Mouse (Mus musculus) ES-Bruce4 (cell line): ENCODE measurements around the gene Tfpi. TPM values are rescaled to one million over a fixed set of nuclear protein-coding genes. Genes with fewer than 3 reads are reported as not detected.

Experiments
- H3K27ac ChIP-seq: 2 replicates; pipeline ENCODE4 v1.5.1; 2012; ENCODE audit warnings: low read length, inconsistent platforms; ENCODE audit not compliant: insufficient read depth
- H3K27me3 ChIP-seq: 2 replicates; pipeline ENCODE4 v1.6.1; 2012; ENCODE audit warnings: mild to moderate bottlenecking, low read length, inconsistent platforms; ENCODE audit not compliant: control insufficient read depth, poor library complexity, insufficient read depth, severe bottlenecking
- H3K36me3 ChIP-seq: 2 replicates; pipeline ENCODE4 v1.6.1; 2012; ENCODE audit warnings: inconsistent platforms, mild to moderate bottlenecking, low read length, moderate library complexity; ENCODE audit not compliant: control insufficient read depth, poor library complexity, insufficient read depth, severe bottlenecking
- H3K4me1 ChIP-seq: one replicate; pipeline ENCODE4 v1.8.1; 2011; ENCODE audit warnings: low read length; ENCODE audit not compliant: control insufficient read depth, insufficient read depth
- H3K4me3 ChIP-seq: 2 replicates; pipeline ENCODE4 v1.5.1; 2011; ENCODE audit warnings: low read depth, mild to moderate bottlenecking, low read length
- H3K9ac ChIP-seq: 2 replicates; pipeline ENCODE4 v1.6.1; 2012; ENCODE audit warnings: low read depth, mild to moderate bottlenecking, inconsistent platforms; ENCODE audit not compliant: poor library complexity, severe bottlenecking
- H3K9me3 ChIP-seq: replicated peaks from 2 replicates; pipeline ENCODE4 v1.6.1; 2012; ENCODE audit warnings: mild to moderate bottlenecking, low read length, inconsistent platforms; ENCODE audit not compliant: control insufficient read depth, poor library complexity, insufficient read depth, severe bottlenecking
- CTCF ChIP-seq: IDR thresholded peaks from one replicate; pipeline ENCODE4 v1.8.1; 2011; ENCODE audit warnings: low read depth, low read length
- EP300 ChIP-seq: IDR thresholded peaks from 2 replicates; pipeline ENCODE4 v1.6.1; 2011; ENCODE audit warnings: low read depth, low read length; ENCODE audit not compliant: insufficient read depth
- POLR2A ChIP-seq: IDR thresholded peaks from one replicate; pipeline ENCODE4 v1.8.1; 2011; ENCODE audit warnings: low read length; ENCODE audit not compliant: insufficient read depth
- polyA plus RNA-seq: library from polyadenylated mRNA; stranded (reverse); fragments of >200 nt; gene quantifications from 2 replicates; pipeline ENCODE4 v1.2.4, GENCODE M21; 2011; ENCODE audit warnings: low read depth; ENCODE audit not compliant: missing spikeins, insufficient read depth, insufficient read length

Gene Tfpi
- polyA plus RNA-seq, 1 experiment: 88.5 TPM

- no peak for TF ChIP-seq POLR2A
- TF ChIP-seq CTCF: no peak
- no peak for TF ChIP-seq EP300
- no peak overlapping the region for H3K4me3 ChIP-seq
- no peaks in the 10 kb centered on the region for H3K4me1 ChIP-seq
- H3K27me3 ChIP-seq: no peaks in the 10 kb centered on the region
- H3K9ac ChIP-seq: no peak overlapping the region; the same call in 1 of the 2 replicates
- no peaks in the 10 kb centered on the region for H3K36me3 ChIP-seq
- H3K9me3 ChIP-seq: no peaks in the 10 kb centered on the region
- no peak overlapping the region for H3K27ac ChIP-seq
Observed at GRCm38 (mm10) chr2:84504285-84504684, 27.7 kb upstream of the Tfpi start.

- no peaks in the 10 kb centered on the region for H3K9me3 ChIP-seq
- no peak overlapping the region for H3K9ac ChIP-seq
- H3K36me3 ChIP-seq: no peaks in the 10 kb centered on the region
- H3K27me3 ChIP-seq: no peaks in the 10 kb centered on the region
- no peak overlapping the region for H3K4me3 ChIP-seq
- no peak for TF ChIP-seq EP300
- TF ChIP-seq CTCF: no peak
- no peak for TF ChIP-seq POLR2A
- no peak overlapping the region for H3K27ac ChIP-seq
- no peaks in the 10 kb centered on the region for H3K4me1 ChIP-seq
Observed at GRCm38 (mm10) chr2:84498921-84499320, 22.3 kb upstream of the Tfpi start.

GRCm38 (mm10) chr2:84495108-84495507 lies 18.5 kb upstream of the Tfpi start:
- Histone ChIP-seq H3K27me3 (no peaks in the 10 kb centered on the region), H3K36me3 (no peaks in the 10 kb centered on the region), H3K9ac (no peak overlapping the region), H3K9me3 (no peaks in the 10 kb centered on the region), H3K4me3 (no peak overlapping the region), H3K27ac (no peak overlapping the region), H3K4me1 (no peaks in the 10 kb centered on the region)
- TF ChIP-seq EP300 (no peak), CTCF (no peak), POLR2A (no peak)

- H3K27ac ChIP-seq: no peak overlapping the region
- H3K4me3 ChIP-seq: no peak overlapping the region
- no peaks in the 10 kb centered on the region for H3K9me3 ChIP-seq
- H3K4me1 ChIP-seq: no peaks in the 10 kb centered on the region
- no peaks in the 10 kb centered on the region for H3K27me3 ChIP-seq
- no peak for TF ChIP-seq EP300
- TF ChIP-seq CTCF: no peak
- no peak for TF ChIP-seq POLR2A
- no peak overlapping the region for H3K9ac ChIP-seq
- no peaks in the 10 kb centered on the region for H3K36me3 ChIP-seq
Observed at GRCm38 (mm10) chr2:84493626-84494025, 17.1 kb upstream of the Tfpi start.

GRCm38 (mm10) chr2:84491715-84492114 lies 15.1 kb upstream of the Tfpi start:
- H3K27ac ChIP-seq: no peak overlapping the region
- TF ChIP-seq POLR2A: no peak
- TF ChIP-seq EP300: no peak
- TF ChIP-seq CTCF: no peak
- no peaks in the 10 kb centered on the region for H3K36me3 ChIP-seq
- H3K4me1 ChIP-seq: no peaks in the 10 kb centered on the region
- H3K27me3 ChIP-seq: no peaks in the 10 kb centered on the region
- no peak overlapping the region for H3K4me3 ChIP-seq
- H3K9me3 ChIP-seq: no peaks in the 10 kb centered on the region
- no peak overlapping the region for H3K9ac ChIP-seq

GRCm38 (mm10) chr2:84487705-84488291 lies 11.2 kb upstream of the Tfpi start:
- Histone ChIP-seq H3K4me3 (no peak overlapping the region), H3K27me3 (no peaks in the 10 kb centered on the region), H3K9ac (no peak overlapping the region), H3K9me3 (no peaks in the 10 kb centered on the region), H3K27ac (no peak overlapping the region), H3K4me1 (no peaks in the 10 kb centered on the region), H3K36me3 (no peaks in the 10 kb centered on the region)
- TF ChIP-seq POLR2A (no peak), EP300 (no peak), CTCF (no peak)
